Comparison of ENCODE assay signal across 16 mouse cellular contexts in the genomic region with DNA sequence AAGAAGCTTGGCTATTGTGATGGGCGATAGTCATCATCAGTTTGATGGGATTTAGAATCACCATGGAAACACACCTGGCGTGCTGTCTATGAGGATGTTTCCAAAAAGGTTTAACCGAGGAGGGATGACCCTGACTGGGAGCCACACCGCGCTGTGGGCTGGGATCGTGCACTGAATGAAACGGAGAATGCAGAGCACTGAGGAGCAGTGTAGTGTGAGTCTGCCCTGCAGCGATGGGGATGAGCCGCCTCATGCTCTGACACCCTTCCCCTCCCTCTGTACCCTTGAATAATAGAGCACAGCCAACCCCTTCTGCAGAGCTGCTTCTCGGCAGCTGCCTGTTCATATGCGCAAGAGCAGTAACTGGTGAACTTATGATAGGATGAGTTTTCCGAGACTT.
DNase-seq lines count a peak whose midpoint lies in the region; ATAC-seq lines count a peak whose summit lies in the region.
"Had no signal": no experiment of that assay in that cellular context is flagged by ENCODE, and none has a peak within 500 bp of the region (broad histone marks: within the 10 kb centered on the region; RNA-seq: fewer than 3 reads in every experiment).

No protein-coding gene starts in this region.

- intact Hi-C loops in left cerebral cortex, postnatal 4 days (cut with DNase I) = no loop called here
- intact Hi-C loops in left cerebral cortex, postnatal 36 days (cut with DNase I) = no loop called here

- no peaks in the 10 kb centered on the region for H3K9me3 ChIP-seq in forebrain, embryonic 14.5 days (replicated peaks; ENCODE audit: control insufficient read depth, low read length)
- no peaks in the 10 kb centered on the region for H3K9me3 ChIP-seq in midbrain, embryonic 10.5 days (replicated peaks)
- H3K9me3 ChIP-seq: limb, embryonic 15.5 days; stomach, embryonic 15.5 days had no signal

- WGBS in forebrain, embryonic 14.5 days = 22% methylated on average over 12 of the region's 12 CpGs
- WGBS in midbrain, embryonic 10.5 days = 23% methylated on average over 12 of the region's 12 CpGs

- H3K4me1 ChIP-seq in forebrain, embryonic 14.5 days (ENCODE audit: control insufficient read depth, insufficient read depth, low read length) = peaks cover 8% of the 10 kb centered on the region; the same call in 1 of the 2 replicates
- peaks cover 42% of the 10 kb centered on the region for H3K4me1 ChIP-seq in midbrain, embryonic 10.5 days
- H3K4me1 ChIP-seq: stomach, embryonic 15.5 days had no signal

- H3K27me3 ChIP-seq in forebrain, embryonic 14.5 days (replicated peaks; ENCODE audit: control insufficient read depth, insufficient read depth, low read length) = no peaks in the 10 kb centered on the region
- H3K27me3 ChIP-seq in midbrain, embryonic 10.5 days (ENCODE audit: low read depth, poor library complexity, severe bottlenecking) = no peaks in the 10 kb centered on the region
- H3K27me3 ChIP-seq: limb, embryonic 15.5 days; stomach, embryonic 15.5 days had no signal

- ATAC-seq in forebrain, embryonic 14.5 days = peak; percentile 89
- ATAC-seq: intestine, postnatal 0 days had no signal

- no peak overlapping the region for H3K4me2 ChIP-seq in forebrain, embryonic 14.5 days (ENCODE audit: low read length)
- H3K4me2 ChIP-seq: limb, embryonic 15.5 days; stomach, embryonic 15.5 days had no signal

- 0 out of 2 replicates have a peak overlapping the region, but pooled peaks have one; percentile 18 for H3K9ac ChIP-seq in forebrain, embryonic 14.5 days (ENCODE audit: low read length)
- H3K9ac ChIP-seq: limb, embryonic 15.5 days; stomach, embryonic 15.5 days had no signal

- DNase-seq in left cerebral cortex, postnatal 4 days = peak; percentile 10
- no peak for DNase-seq in left cerebral cortex, postnatal 36 days (ENCODE audit: low spot score in 2 of 2)
- DNase-seq in forebrain, embryonic 14.5 days (ENCODE audit: low spot score) = peak; percentile 69
- peak; percentile 53 for DNase-seq in midbrain, embryonic 10.5 days (ENCODE audit: low spot score)
- DNase-seq in retina, embryonic 14.5 days (ENCODE audit: low spot score) = peak; percentile 47
- DNase-seq in spleen, adult 12 weeks (ENCODE audit: low spot score) = no peak
- no peak for DNase-seq in right cerebral cortex, postnatal 4 days
- no peak for DNase-seq in kidney, postnatal 25 days
- DNase-seq: B cell, adult 2 months; gastrocnemius, postnatal 25 days; lung, postnatal 10 days; right cerebral cortex, adult 18-20 months had no signal

- H3K27ac ChIP-seq in forebrain, embryonic 14.5 days (ENCODE audit: low read depth, low read length) = no peak overlapping the region
- H3K27ac ChIP-seq in midbrain, embryonic 10.5 days (replicated peaks) = peak overlapping the region; percentile 70
- H3K27ac ChIP-seq: limb, embryonic 15.5 days; stomach, embryonic 15.5 days had no signal

- no peak overlapping the region for H3K4me3 ChIP-seq in forebrain, embryonic 14.5 days (ENCODE audit: low read depth, low read length)
- H3K4me3 ChIP-seq in midbrain, embryonic 10.5 days = peak overlapping the region; percentile 22
- H3K4me3 ChIP-seq: erythroblast, embryonic 14.5 days; limb, embryonic 15.5 days; stomach, embryonic 15.5 days had no signal

- no peaks in the 10 kb centered on the region for H3K36me3 ChIP-seq in forebrain, embryonic 14.5 days (ENCODE audit: control insufficient read depth, insufficient read depth, low read length)
- H3K36me3 ChIP-seq in midbrain, embryonic 10.5 days = peaks cover 12% of the 10 kb centered on the region
- H3K36me3 ChIP-seq: limb, embryonic 15.5 days; stomach, embryonic 15.5 days had no signal

Comparison
In these comparisons a context has a peak if more than half of its experiments do, and no peak if none do; other contexts are left out.
1. DNase-seq: peak in left cerebral cortex, postnatal 4 days (single experiment), forebrain, embryonic 14.5 days (single experiment), midbrain, embryonic 10.5 days (single experiment) and retina, embryonic 14.5 days (single experiment); none in left cerebral cortex, postnatal 36 days (0 of 2), spleen, adult 12 weeks (single experiment), right cerebral cortex, postnatal 4 days (single experiment) and kidney, postnatal 25 days (0 of 2).